Mouse (Mus musculus) lung, embryonic 16.5 days (tissue): ENCODE data around the gene Dstn. TPM values are rescaled to one million over a fixed set of nuclear protein-coding genes. Genes with fewer than 3 reads are reported as not detected.
A peak's percentile ranks its signal among the peaks of the same experiment; 100 is the strongest.

Experiments
- ATAC-seq: fragments of 200-750 bp; cut with Nextera tagmentation; 2 replicates; pipeline ENCODE4 v1.8.0; 2017; ENCODE audit warnings: low read depth, mild to moderate bottlenecking, moderate library complexity
- H3K27ac ChIP-seq: fragments of 300-500 bp; sonication (generic); 2 replicates; pipeline ENCODE4 v1.5.1; 2014; ENCODE audit warnings: mild to moderate bottlenecking, control low read depth, low read length
- H3K27me3 ChIP-seq: fragments of 300-500 bp; sonication (generic); 2 replicates; pipeline ENCODE4 v1.6.1; 2014; ENCODE audit warnings: low read depth, low read length, mixed read lengths; ENCODE audit not compliant: control insufficient read depth, insufficient read depth
- H3K36me3 ChIP-seq: fragments of 300-500 bp; sonication (generic); 2 replicates; pipeline ENCODE4 v1.6.1; 2014; ENCODE audit warnings: low read length; ENCODE audit not compliant: control insufficient read depth, insufficient read depth
- H3K4me1 ChIP-seq: fragments of 300-500 bp; sonication (generic); replicated peaks from 2 replicates; pipeline ENCODE4 v1.6.1; 2014; ENCODE audit warnings: low read length, mixed read lengths; ENCODE audit not compliant: control insufficient read depth, insufficient read depth
- H3K4me2 ChIP-seq: fragments of 300-500 bp; sonication (generic); 2 replicates; pipeline ENCODE4 v1.6.1; 2014; ENCODE audit warnings: low read depth, low read length, control low read depth
- H3K4me3 ChIP-seq: fragments of 300-500 bp; sonication (generic); 2 replicates; pipeline ENCODE4 v1.5.1; 2014; ENCODE audit warnings: mild to moderate bottlenecking, low read length, control low read depth
- H3K9ac ChIP-seq: fragments of 300-500 bp; sonication (generic); 2 replicates; pipeline ENCODE4 v1.6.1; 2014; ENCODE audit warnings: low read length, control low read depth
- H3K9me3 ChIP-seq: fragments of 300-500 bp; sonication (generic); 2 replicates; pipeline ENCODE4 v1.6.1; 2016; ENCODE audit warnings: low read length; ENCODE audit not compliant: control insufficient read depth
- WGBS: fragments of 180-500 bp; shearing (Covaris S2); extraction: QIAGEN DNeasy Blood & Tissue Kit; methylation state at CpG from one replicate; pipeline ENCODE4 v1.1.7; 2014; 5-methylcytosine and 5-hydroxymethylcytosine counted together
- polyA plus RNA-seq: library from polyadenylated mRNA; unstranded; fragments of >200 nt; fragmentation: Nextera tagmentation; extraction: Ambion mirVana; gene quantifications from 2 replicates; pipeline ENCODE4 v1.2.1, GENCODE M21; 2015

Gene Dstn
- polyA plus RNA-seq, 1 experiment from 2014 or later, result 565 TPM

DNA sequence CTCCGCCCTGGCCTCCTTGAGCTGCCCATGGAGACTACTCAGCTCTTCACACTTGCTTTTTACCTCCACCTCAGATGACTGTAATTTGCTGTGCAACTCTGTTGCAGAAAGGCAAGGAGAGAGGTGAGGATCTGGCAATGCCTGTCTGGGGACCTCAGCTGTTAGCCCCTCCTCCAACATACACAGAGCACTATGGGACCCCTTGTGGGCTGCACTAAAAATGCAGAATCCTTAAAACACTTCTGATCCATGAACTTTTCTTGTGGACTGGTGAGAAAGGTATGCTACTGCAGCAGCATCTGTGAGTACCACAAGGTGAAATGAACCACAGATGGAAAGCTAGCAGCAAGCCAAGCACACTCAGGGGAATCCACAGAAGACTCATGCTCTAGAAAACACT, 48.2 kb downstream of the Dstn start:
- Histone ChIP-seq H3K36me3 (peaks cover 74% of the 10 kb centered on the region), H3K9ac (no peak overlapping the region), H3K27me3 (no peaks in the 10 kb centered on the region), H3K4me2 (no peak overlapping the region), H3K27ac (no peak overlapping the region), H3K4me1 (no peaks in the 10 kb centered on the region), H3K4me3 (no peak overlapping the region), H3K9me3 (no peaks in the 10 kb centered on the region)
- no peak for ATAC-seq
- WGBS, result 94% methylated on average over 1 of the region's 1 CpGs

DNA sequence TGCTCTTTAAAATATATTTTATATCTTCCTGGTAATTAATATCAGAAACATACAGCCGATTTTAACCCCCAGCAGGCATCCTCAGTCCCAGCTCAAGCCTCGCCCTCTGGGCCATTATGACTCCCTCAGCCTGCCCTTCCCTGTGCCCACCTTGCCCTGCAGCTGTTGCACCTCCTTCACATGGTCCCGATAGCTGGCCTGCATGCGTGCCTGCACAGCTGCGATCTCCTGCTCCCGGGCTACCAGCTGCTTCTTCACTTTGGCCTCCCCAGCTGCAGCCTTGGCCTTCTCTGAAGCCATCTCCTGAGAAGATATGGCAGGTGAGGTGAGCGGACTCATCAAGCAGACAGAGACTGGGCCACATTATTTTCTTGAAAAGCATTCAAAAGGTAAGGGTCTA, 54.1 kb downstream of the Dstn start:
- H3K4me2 ChIP-seq, result no peak overlapping the region
- no peak for ATAC-seq
- H3K4me3 ChIP-seq, result no peak overlapping the region
- 93% methylated on average over 7 of the region's 7 CpGs for WGBS
- no peaks in the 10 kb centered on the region for H3K4me1 ChIP-seq
- no peak overlapping the region for H3K27ac ChIP-seq
- H3K27me3 ChIP-seq, result no peaks in the 10 kb centered on the region
- H3K9ac ChIP-seq, result no peak overlapping the region
- H3K36me3 ChIP-seq, result peaks cover 74% of the 10 kb centered on the region
- no peaks in the 10 kb centered on the region for H3K9me3 ChIP-seq

DNA sequence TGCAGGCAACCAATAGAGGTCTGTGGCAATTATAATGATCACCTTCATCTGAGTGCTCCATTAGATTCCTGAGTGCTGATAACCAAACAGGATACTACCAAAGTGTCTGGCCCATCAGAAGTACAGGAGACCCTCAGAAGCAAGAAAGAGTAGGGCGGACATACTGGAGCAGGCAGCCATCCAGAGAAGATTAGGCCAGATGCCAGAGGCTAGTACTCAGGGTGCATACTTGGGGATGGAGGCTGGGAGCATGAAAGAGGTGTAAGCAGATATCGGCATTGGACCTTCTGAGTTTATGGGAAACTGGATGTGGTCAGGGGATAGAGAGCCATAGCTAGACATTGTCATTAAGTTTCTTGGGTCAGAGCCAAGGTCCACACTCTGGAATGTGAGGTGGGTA, 55.7 kb downstream of the Dstn start:
- H3K4me3 ChIP-seq, result no peak overlapping the region
- H3K9me3 ChIP-seq, result no peaks in the 10 kb centered on the region
- H3K9ac ChIP-seq, result no peak overlapping the region
- H3K27me3 ChIP-seq, result no peaks in the 10 kb centered on the region
- peaks cover 62% of the 10 kb centered on the region for H3K36me3 ChIP-seq
- ATAC-seq, result no peak
- no peak overlapping the region for H3K4me2 ChIP-seq
- WGBS, result 82% methylated on average over 2 of the region's 2 CpGs
- H3K27ac ChIP-seq, result no peak overlapping the region
- H3K4me1 ChIP-seq, result no peaks in the 10 kb centered on the region

DNA sequence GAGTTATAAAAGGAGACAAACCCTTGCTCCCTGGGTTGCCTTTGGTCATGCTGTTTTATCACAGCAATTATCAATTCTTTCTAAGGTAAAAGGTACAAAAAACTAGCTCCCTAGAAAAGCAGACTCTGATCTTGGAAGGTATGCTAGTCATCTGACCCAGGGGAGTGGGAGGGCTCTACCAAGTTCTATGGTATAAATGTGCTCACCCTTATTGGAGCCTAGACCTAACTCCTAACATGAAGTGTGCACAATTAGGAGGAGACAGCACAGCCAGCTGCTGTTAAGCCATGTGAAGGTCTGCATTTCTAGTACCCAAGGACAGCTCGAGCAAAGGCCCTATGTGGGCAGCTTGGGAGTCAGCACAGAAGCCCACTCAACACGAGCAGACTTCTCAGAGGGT, 56.8 kb downstream of the Dstn start:
- no peak overlapping the region for H3K27ac ChIP-seq
- ATAC-seq, result no peak
- no peak overlapping the region for H3K4me3 ChIP-seq
- H3K9me3 ChIP-seq, result no peaks in the 10 kb centered on the region
- H3K36me3 ChIP-seq, result peaks cover 52% of the 10 kb centered on the region
- no peaks in the 10 kb centered on the region for H3K27me3 ChIP-seq
- no peaks in the 10 kb centered on the region for H3K4me1 ChIP-seq
- H3K9ac ChIP-seq, result no peak overlapping the region
- H3K4me2 ChIP-seq, result no peak overlapping the region
- 70% methylated on average over 2 of the region's 2 CpGs for WGBS

DNA sequence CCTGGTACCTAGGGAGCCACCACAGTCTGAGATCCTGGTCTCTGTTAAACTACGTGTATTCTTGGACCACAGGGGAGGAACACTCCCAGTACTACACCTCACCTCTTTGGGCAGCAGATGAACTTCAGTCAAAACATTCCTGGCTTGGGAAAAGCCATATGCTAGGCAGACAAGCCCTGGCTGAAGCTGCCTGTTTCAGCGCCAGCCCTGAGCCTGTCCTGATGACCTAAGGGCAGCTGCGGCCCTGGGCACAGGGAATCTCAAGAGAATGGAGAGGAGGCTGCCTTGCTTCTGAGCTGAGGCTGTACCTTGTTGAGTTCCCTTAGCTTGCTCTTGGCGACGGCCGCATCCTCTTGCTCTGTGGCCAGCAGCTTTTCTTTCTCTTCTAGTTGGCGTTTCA, 58.0 kb downstream of the Dstn start:
- no peaks in the 10 kb centered on the region for H3K27me3 ChIP-seq
- peaks cover 41% of the 10 kb centered on the region for H3K36me3 ChIP-seq
- no peak overlapping the region for H3K9ac ChIP-seq
- no peak overlapping the region for H3K4me2 ChIP-seq
- WGBS, result 88% methylated on average over 7 of the region's 7 CpGs
- H3K9me3 ChIP-seq, result no peaks in the 10 kb centered on the region
- no peaks in the 10 kb centered on the region for H3K4me1 ChIP-seq
- no peak for ATAC-seq
- H3K4me3 ChIP-seq, result no peak overlapping the region
- H3K27ac ChIP-seq, result no peak overlapping the region

DNA sequence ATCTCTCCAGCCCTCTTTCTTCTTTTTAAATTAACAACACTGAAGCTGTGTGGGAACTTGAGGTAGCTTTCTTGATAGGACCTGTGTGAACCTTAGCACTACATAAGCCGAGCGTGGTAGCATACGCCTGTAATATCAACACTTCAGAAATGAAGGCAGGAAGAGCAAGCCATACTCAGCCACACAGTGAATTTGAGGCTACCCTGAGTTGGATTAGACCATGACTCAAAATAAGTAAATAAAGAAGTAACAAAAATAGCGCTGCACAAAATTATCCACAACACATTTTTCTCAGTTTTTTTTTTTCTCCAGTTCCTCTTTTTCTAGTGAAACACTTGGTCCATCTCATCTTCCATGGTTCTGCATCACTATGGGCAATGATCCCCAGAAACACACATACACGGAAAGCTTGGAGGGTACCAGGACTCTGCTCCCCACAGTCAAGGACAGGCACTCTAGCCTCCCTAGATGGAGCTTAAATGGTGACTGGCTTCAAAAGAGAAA, 60.1 kb downstream of the Dstn start:
- Histone ChIP-seq H3K27me3 (no peaks in the 10 kb centered on the region), H3K4me2 (no peak overlapping the region), H3K27ac (no peak overlapping the region), H3K36me3 (peaks cover 30% of the 10 kb centered on the region), H3K4me1 (no peaks in the 10 kb centered on the region), H3K9me3 (no peaks in the 10 kb centered on the region), H3K4me3 (no peak overlapping the region), H3K9ac (no peak overlapping the region)
- WGBS, result 90% methylated on average over 5 of the region's 5 CpGs
- no peak for ATAC-seq

DNA sequence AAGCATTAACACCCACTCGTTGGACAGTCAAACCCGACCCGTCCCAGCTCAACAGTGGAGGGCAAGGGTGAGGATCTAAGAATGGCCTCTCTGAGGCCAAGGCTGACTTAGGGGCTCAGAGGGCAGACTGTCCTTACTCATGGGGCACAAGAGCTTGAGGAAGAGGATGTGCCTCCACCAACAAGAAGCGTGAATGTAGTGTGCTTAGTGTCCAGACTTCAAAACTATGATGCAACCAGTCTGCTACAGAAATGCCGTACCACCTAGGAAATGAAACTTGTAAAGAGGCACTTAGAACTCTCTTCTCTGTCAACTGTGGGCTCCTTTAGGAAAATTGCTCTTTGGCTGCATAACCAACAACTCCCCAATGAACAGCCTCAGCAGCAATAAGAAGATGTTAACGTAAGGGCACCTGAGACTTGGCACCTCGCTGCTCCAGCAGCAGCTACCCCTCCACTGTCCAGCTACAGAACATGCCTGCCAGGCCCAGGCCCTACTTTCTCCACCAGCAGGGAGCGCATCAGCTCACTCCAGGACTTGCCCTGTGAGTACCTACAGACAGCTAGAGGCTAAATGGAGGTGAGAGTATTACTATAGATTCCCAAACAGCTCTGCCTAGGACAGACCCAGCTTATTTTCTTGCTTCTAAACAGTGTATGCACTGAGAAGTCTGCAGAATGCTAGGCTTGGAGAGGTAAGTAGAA, 63.5 kb downstream of the Dstn start:
- H3K36me3 ChIP-seq, result peaks cover 18% of the 10 kb centered on the region
- no peak for ATAC-seq
- no peak overlapping the region for H3K9ac ChIP-seq
- H3K27me3 ChIP-seq, result no peaks in the 10 kb centered on the region
- H3K9me3 ChIP-seq, result no peaks in the 10 kb centered on the region
- 87% methylated on average over 8 of the region's 8 CpGs for WGBS
- H3K4me2 ChIP-seq, result no peak overlapping the region
- 0 out of 2 replicates have a peak, but pooled peaks cover 9% of the 10 kb centered on the region for H3K4me1 ChIP-seq
- H3K4me3 ChIP-seq, result no peak overlapping the region
- no peak overlapping the region for H3K27ac ChIP-seq

DNA sequence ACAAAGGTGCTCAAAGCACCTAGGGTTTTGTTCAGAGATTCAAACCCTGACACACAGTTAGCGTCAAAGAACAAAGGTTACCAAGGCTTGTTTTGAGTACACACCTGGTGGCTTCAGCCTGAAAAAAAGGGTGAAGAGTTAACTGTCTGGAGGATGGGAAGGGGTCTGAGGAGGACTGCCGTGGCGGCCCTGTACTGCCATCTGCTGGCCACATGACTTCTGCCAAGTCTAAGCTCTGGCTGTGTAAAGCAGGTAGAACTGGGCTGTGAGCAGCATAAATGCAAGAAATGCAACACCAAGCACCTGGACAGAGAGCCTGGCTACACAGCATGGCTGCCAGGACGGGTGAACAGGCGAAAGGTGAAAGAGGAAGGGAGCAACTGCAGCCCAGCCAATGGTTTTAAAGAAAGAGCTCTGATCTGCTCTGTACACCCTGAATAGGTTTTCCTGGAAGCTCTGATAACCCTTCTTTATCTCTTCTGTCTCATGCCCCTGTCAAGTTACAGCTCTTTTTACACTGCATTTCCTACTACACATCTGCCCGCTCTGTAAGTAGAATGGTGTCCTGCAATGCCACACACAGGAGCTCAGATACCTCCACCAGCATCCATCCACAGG, 65.8 kb downstream of the Dstn start:
- Histone ChIP-seq H3K4me2 (no peak overlapping the region), H3K27me3 (no peaks in the 10 kb centered on the region), H3K9ac (no peak overlapping the region), H3K4me3 (no peak overlapping the region), H3K27ac (no peak overlapping the region), H3K9me3 (no peaks in the 10 kb centered on the region), H3K4me1 (0 out of 2 replicates have a peak, but pooled peaks cover 9% of the 10 kb centered on the region), H3K36me3 (peaks cover 17% of the 10 kb centered on the region)
- peak; percentile 37; the same call in 1 of the 2 replicates for ATAC-seq
- 31% methylated on average over 6 of the region's 6 CpGs for WGBS

DNA sequence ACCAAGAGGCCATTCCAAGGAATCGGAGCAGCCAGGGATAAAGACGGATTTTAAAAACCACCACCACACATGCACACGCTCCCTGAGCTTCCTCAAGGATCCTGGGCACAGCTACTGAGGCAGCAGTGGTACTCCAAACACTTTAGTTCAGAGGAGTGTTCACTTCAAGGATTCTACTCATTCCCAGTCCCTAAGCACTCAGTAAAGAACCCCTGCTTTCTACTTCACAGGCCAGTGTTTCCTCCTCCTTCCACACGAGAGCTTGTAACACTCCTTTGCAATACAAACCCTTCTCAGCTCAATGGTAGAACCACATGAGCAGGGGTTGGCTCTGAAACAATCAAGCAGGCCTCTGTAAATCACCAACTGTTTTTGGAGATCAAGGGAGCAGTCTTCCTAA, 67.0 kb downstream of the Dstn start:
- Histone ChIP-seq H3K36me3 (peaks cover 17% of the 10 kb centered on the region), H3K9ac (no peak overlapping the region), H3K9me3 (no peaks in the 10 kb centered on the region), H3K27ac (no peak overlapping the region), H3K4me3 (no peak overlapping the region), H3K27me3 (no peaks in the 10 kb centered on the region), H3K4me1 (0 out of 2 replicates have a peak, but pooled peaks cover 9% of the 10 kb centered on the region), H3K4me2 (no peak overlapping the region)
- peak; percentile 67 for ATAC-seq
- WGBS, result 63% methylated on average over 4 of the region's 4 CpGs
